Mouse (Mus musculus) liver, embryonic 14.5 days (tissue): ENCODE data around the gene Ppp1r21.

ENCODE experiments used
- CTCF ChIP-seq: IDR thresholded peaks from 2 replicates; pipeline ENCODE4 v1.5.1; 2016; ENCODE audit warnings: antibody characterized with exemption, low read depth, control low read depth
- EP300 ChIP-seq: IDR thresholded peaks from 2 replicates; pipeline ENCODE4 v1.6.1; 2016; ENCODE audit warnings: antibody characterized with exemption, low read depth

DNA sequence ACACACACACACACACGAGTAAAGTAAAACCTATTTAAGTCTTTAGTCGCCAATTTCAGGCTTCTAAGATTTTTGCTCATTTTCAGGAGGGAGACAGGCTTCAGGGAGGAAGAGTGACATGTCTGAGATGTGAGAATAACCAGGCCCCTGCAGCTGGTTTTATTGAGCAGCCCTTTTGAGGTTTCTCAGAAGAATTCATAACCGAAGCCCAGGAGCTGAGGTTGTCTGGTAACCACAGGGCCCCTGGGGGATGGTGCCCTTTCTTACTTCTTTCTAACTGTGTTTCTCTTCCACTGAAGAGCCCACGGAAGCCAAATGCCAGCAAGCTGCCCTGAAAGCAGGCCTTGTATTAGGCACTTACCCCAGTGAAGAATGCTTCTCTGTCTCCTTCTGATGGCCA, 91.0 kb downstream of the Ppp1r21 start:
- TF ChIP-seq CTCF = no peak
- TF ChIP-seq EP300 = no peak
